Mouse (Mus musculus): ENCODE data around the gene Csnk2b.

DNA sequence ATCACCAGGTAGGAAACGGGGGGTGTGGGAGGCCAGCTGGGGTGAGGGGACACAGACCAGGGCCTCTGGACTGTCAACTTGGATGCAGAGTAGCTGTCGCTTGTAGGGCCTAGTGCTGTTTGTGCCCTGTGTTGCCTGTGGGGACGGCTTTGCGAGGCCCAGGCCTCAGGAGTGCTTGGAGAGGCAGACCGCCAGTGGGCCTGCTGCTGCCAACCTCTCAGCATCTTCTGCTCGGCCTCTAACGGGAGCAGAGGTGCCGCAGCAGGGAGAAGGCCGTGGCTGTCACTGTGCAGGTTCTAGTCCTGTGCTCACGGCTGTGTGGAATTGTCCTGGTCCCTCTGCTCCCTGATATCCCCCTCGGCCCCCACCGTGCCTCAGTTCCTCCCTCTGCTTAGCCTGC, 25.3 kb downstream of the Csnk2b start:
- TF ChIP-seq POLR2A (IDR thresholded peaks at IDR 0.05; ENCODE audit: insufficient read depth, low read depth, low read length) (no peak), CTCF (IDR thresholded peaks at IDR 0.05; ENCODE audit: insufficient read depth, low read depth, low read length) (no peak)

All from olfactory bulb, adult 2 months (tissue).